Mouse (Mus musculus): ENCODE results near the gene Vgll4. TPM values are rescaled to one million over a fixed set of nuclear protein-coding genes. Genes with fewer than 3 reads are reported as not detected.

Vgll4 gene
- polyA plus RNA-seq, 1 experiment from 2014 or later = 58.9 TPM

- Histone ChIP-seq H3K36me3 (replicated peaks; ENCODE audit: control insufficient read depth, insufficient read depth, low read depth, low read length) (peaks cover 11% of the 10 kb centered on the region), H3K27me3 (ENCODE audit: control insufficient read depth, insufficient read depth, low read length) (no peaks in the 10 kb centered on the region), H3K27ac (replicated peaks; ENCODE audit: low read depth, low read length) (no peak overlapping the region), H3K9ac (replicated peaks; ENCODE audit: low read length) (no peak overlapping the region), H3K4me1 (ENCODE audit: control insufficient read depth, insufficient read depth, low read length) (peaks cover 3% of the 10 kb centered on the region; the same call in 1 of the 2 replicates), H3K4me2 (ENCODE audit: low read depth, low read length) (no peak overlapping the region), H3K9me3 (replicated peaks; ENCODE audit: control insufficient read depth, low read length) (no peaks in the 10 kb centered on the region), H3K4me3 (ENCODE audit: low read depth, low read length) (no peak overlapping the region)
- WGBS = 91% methylated on average over 8 of the region's 8 CpGs
- DNase-seq (ENCODE audit: low spot score) = no peak
- no peak for ATAC-seq (replicated peaks; ENCODE audit: insufficient number of reproducible peaks, low FRiP score, low TSS enrichment, low read depth)
Observed at GRCm38 (mm10) chr6:114864421-114864820, 105.4 kb downstream of the Vgll4 start.

- 92% methylated on average over 5 of the region's 5 CpGs for WGBS
- H3K4me1 ChIP-seq (ENCODE audit: control insufficient read depth, insufficient read depth, low read length) = no peaks in the 10 kb centered on the region
- H3K9me3 ChIP-seq (replicated peaks; ENCODE audit: control insufficient read depth, low read length) = no peaks in the 10 kb centered on the region
- no peak overlapping the region for H3K4me2 ChIP-seq (ENCODE audit: low read depth, low read length)
- peaks cover 11% of the 10 kb centered on the region for H3K36me3 ChIP-seq (replicated peaks; ENCODE audit: control insufficient read depth, insufficient read depth, low read depth, low read length)
- H3K4me3 ChIP-seq (ENCODE audit: low read depth, low read length) = no peak overlapping the region
- ATAC-seq (replicated peaks; ENCODE audit: insufficient number of reproducible peaks, low FRiP score, low TSS enrichment, low read depth) = no peak
- no peak overlapping the region for H3K27ac ChIP-seq (replicated peaks; ENCODE audit: low read depth, low read length)
- no peak for DNase-seq (ENCODE audit: low spot score)
- H3K27me3 ChIP-seq (ENCODE audit: control insufficient read depth, insufficient read depth, low read length) = no peaks in the 10 kb centered on the region
- no peak overlapping the region for H3K9ac ChIP-seq (replicated peaks; ENCODE audit: low read length)
Observed at GRCm38 (mm10) chr6:114863501-114863900, 106.3 kb downstream of the Vgll4 start.

DNA sequence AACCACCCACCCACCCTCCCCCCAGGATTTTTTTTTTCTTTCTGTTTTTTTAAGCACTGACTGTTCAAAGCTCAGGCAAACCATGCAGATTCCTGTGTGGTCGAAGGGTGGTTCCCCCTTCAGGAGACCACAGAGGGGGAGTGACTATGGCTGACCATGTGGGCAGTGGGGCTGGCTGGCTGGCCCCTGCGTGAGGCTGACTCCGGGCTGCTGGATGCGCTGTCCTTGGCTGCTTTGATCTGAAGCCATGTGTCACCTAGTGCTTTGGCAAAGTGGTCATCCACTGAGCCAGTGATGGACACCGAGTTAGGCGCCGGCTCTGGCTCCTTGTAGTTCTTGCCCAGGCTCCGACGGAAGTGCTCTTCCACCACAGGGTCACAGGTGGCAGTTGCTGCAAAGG is 107.7 kb downstream of the Vgll4 start:
- 89% methylated on average over 9 of the region's 9 CpGs for WGBS
- Histone ChIP-seq H3K9me3 (replicated peaks; ENCODE audit: control insufficient read depth, low read length) (no peaks in the 10 kb centered on the region), H3K36me3 (replicated peaks; ENCODE audit: control insufficient read depth, insufficient read depth, low read depth, low read length) (peaks cover 11% of the 10 kb centered on the region), H3K27ac (replicated peaks; ENCODE audit: low read depth, low read length) (no peak overlapping the region), H3K4me1 (ENCODE audit: control insufficient read depth, insufficient read depth, low read length) (no peaks in the 10 kb centered on the region), H3K27me3 (ENCODE audit: control insufficient read depth, insufficient read depth, low read length) (no peaks in the 10 kb centered on the region), H3K4me2 (ENCODE audit: low read depth, low read length) (no peak overlapping the region), H3K4me3 (ENCODE audit: low read depth, low read length) (no peak overlapping the region), H3K9ac (replicated peaks; ENCODE audit: low read length) (no peak overlapping the region)
- no peak for DNase-seq (ENCODE audit: low spot score)
- ATAC-seq (replicated peaks; ENCODE audit: insufficient number of reproducible peaks, low FRiP score, low TSS enrichment, low read depth) = no peak

DNA sequence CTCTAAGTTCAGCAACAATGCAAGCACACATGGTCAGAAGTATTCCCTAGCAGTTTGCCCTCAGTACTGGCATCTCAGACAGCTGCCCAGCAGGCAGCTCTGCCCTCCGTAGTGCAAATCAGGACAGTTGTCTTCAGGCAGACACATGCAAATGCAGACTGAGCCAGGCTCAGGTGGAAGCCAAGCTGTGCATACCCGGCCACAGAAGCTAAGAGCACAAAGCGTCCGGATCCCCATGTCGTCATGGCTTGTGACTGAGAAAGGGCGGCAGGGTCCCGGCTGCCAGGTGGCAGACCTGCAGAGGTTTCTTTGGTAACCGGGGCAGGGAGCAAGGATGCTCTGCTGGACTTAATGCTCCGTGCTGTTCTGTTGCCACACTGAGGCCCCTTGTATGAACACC is 108.2 kb downstream of the Vgll4 start:
- H3K4me2 ChIP-seq (ENCODE audit: low read depth, low read length) = no peak overlapping the region
- H3K36me3 ChIP-seq (replicated peaks; ENCODE audit: control insufficient read depth, insufficient read depth, low read depth, low read length) = peaks cover 11% of the 10 kb centered on the region
- no peak overlapping the region for H3K9ac ChIP-seq (replicated peaks; ENCODE audit: low read length)
- no peak overlapping the region for H3K4me3 ChIP-seq (ENCODE audit: low read depth, low read length)
- DNase-seq (ENCODE audit: low spot score) = no peak
- 72% methylated on average over 9 of the region's 9 CpGs for WGBS
- H3K9me3 ChIP-seq (replicated peaks; ENCODE audit: control insufficient read depth, low read length) = no peaks in the 10 kb centered on the region
- H3K4me1 ChIP-seq (ENCODE audit: control insufficient read depth, insufficient read depth, low read length) = no peaks in the 10 kb centered on the region
- no peaks in the 10 kb centered on the region for H3K27me3 ChIP-seq (ENCODE audit: control insufficient read depth, insufficient read depth, low read length)
- peak overlapping the region; percentile 13; the same call in 1 of the 2 replicates for H3K27ac ChIP-seq (replicated peaks; ENCODE audit: low read depth, low read length)
- ATAC-seq (replicated peaks; ENCODE audit: insufficient number of reproducible peaks, low FRiP score, low TSS enrichment, low read depth) = no peak

- no peak overlapping the region for H3K27ac ChIP-seq (replicated peaks; ENCODE audit: low read depth, low read length)
- ATAC-seq (replicated peaks; ENCODE audit: insufficient number of reproducible peaks, low FRiP score, low TSS enrichment, low read depth) (no peak), DNase-seq (ENCODE audit: low spot score) (no peak)
- H3K4me3 ChIP-seq (ENCODE audit: low read depth, low read length) = no peak overlapping the region
- no peak overlapping the region for H3K4me2 ChIP-seq (ENCODE audit: low read depth, low read length)
- no peak overlapping the region for H3K9ac ChIP-seq (replicated peaks; ENCODE audit: low read length)
- 89% methylated on average over 14 of the region's 14 CpGs for WGBS
- H3K36me3 ChIP-seq (replicated peaks; ENCODE audit: control insufficient read depth, insufficient read depth, low read depth, low read length) = peaks cover 11% of the 10 kb centered on the region
- H3K9me3 ChIP-seq (replicated peaks; ENCODE audit: control insufficient read depth, low read length) = no peaks in the 10 kb centered on the region
- no peaks in the 10 kb centered on the region for H3K4me1 ChIP-seq (ENCODE audit: control insufficient read depth, insufficient read depth, low read length)
- no peaks in the 10 kb centered on the region for H3K27me3 ChIP-seq (ENCODE audit: control insufficient read depth, insufficient read depth, low read length)
Observed at GRCm38 (mm10) chr6:114860677-114861568, 108.9 kb downstream of the Vgll4 start.

- Histone ChIP-seq H3K4me1 (ENCODE audit: control insufficient read depth, insufficient read depth, low read length) (no peaks in the 10 kb centered on the region), H3K9me3 (replicated peaks; ENCODE audit: control insufficient read depth, low read length) (no peaks in the 10 kb centered on the region), H3K27ac (replicated peaks; ENCODE audit: low read depth, low read length) (no peak overlapping the region), H3K9ac (replicated peaks; ENCODE audit: low read length) (no peak overlapping the region), H3K36me3 (replicated peaks; ENCODE audit: control insufficient read depth, insufficient read depth, low read depth, low read length) (peaks cover 11% of the 10 kb centered on the region), H3K27me3 (ENCODE audit: control insufficient read depth, insufficient read depth, low read length) (no peaks in the 10 kb centered on the region), H3K4me3 (ENCODE audit: low read depth, low read length) (no peak overlapping the region), H3K4me2 (ENCODE audit: low read depth, low read length) (no peak overlapping the region)
- WGBS = 81% methylated on average over 4 of the region's 4 CpGs
- no peak for ATAC-seq (replicated peaks; ENCODE audit: insufficient number of reproducible peaks, low FRiP score, low TSS enrichment, low read depth)
- no peak for DNase-seq (ENCODE audit: low spot score)
Observed at GRCm38 (mm10) chr6:114858722-114859053, 111.1 kb downstream of the Vgll4 start.

DNA sequence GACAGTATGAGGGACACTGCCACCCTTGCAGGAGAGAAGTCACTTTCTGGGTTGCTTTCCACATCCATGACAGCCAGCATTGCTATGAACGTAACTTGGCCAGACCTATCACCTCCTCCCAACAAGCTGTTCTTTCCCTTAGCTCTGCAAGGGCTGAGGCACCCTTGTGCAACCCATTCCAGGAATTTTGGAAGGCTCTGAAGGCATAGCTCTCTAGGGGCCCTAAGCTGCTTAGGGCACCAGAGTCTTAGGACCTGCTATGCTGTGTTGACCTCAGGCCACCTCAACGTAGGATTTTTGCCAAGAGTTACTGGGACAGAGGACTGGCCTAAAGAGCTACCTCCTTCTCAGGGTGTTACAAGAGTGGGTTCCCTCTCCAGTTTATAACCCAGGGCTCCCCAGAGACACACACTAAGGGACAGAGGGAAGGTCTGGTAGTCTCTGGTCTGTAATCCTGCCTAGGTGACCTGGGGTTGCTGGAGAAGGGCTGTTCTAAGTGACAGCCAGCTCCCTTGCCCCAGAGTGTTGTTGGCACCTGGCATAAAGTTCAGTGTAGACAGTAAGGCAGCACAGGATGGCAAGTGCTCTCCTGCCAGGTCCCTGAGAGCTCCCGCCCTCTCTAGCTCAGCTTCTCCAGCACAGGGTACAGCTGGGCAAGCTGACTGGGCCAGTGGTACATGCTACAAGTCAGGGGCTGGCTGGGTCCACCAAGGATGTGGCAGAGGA is 111.6 kb downstream of the Vgll4 start:
- Histone ChIP-seq H3K27ac (replicated peaks; ENCODE audit: low read depth, low read length) (no peak overlapping the region), H3K36me3 (replicated peaks; ENCODE audit: control insufficient read depth, insufficient read depth, low read depth, low read length) (peaks cover 11% of the 10 kb centered on the region), H3K27me3 (ENCODE audit: control insufficient read depth, insufficient read depth, low read length) (no peaks in the 10 kb centered on the region), H3K4me1 (ENCODE audit: control insufficient read depth, insufficient read depth, low read length) (no peaks in the 10 kb centered on the region), H3K4me3 (ENCODE audit: low read depth, low read length) (no peak overlapping the region), H3K9me3 (replicated peaks; ENCODE audit: control insufficient read depth, low read length) (no peaks in the 10 kb centered on the region), H3K4me2 (ENCODE audit: low read depth, low read length) (no peak overlapping the region), H3K9ac (replicated peaks; ENCODE audit: low read length) (no peak overlapping the region)
- WGBS = 81% methylated on average over 3 of the region's 3 CpGs
- no peak for ATAC-seq (replicated peaks; ENCODE audit: insufficient number of reproducible peaks, low FRiP score, low TSS enrichment, low read depth)
- DNase-seq (ENCODE audit: low spot score) = no peak

DNA sequence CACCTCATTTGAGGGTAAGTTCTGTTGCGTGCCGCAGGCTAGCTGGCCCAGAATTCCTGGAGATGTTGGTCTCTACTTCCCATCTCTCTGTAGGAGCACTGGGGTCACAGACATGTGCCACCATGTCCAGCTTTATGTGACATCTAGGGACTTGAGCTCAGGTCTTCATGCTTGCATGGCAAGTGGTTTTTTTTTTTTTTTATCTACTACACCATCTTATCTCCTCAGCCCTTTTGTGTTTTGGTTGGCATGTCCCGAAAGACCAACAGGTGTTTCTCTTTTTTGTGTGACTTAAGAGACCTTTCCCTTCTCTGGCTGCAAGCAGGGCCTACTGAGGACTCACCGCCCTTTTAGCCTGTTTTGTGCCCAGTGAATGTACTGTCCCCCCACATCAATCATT is 113.3 kb downstream of the Vgll4 start:
- no peaks in the 10 kb centered on the region for H3K4me1 ChIP-seq (ENCODE audit: control insufficient read depth, insufficient read depth, low read length)
- 80% methylated on average over 4 of the region's 4 CpGs for WGBS
- no peaks in the 10 kb centered on the region for H3K27me3 ChIP-seq (ENCODE audit: control insufficient read depth, insufficient read depth, low read length)
- H3K9me3 ChIP-seq (replicated peaks; ENCODE audit: control insufficient read depth, low read length) = no peaks in the 10 kb centered on the region
- H3K9ac ChIP-seq (replicated peaks; ENCODE audit: low read length) = no peak overlapping the region
- no peak overlapping the region for H3K4me3 ChIP-seq (ENCODE audit: low read depth, low read length)
- peaks cover 7% of the 10 kb centered on the region for H3K36me3 ChIP-seq (replicated peaks; ENCODE audit: control insufficient read depth, insufficient read depth, low read depth, low read length)
- no peak overlapping the region for H3K4me2 ChIP-seq (ENCODE audit: low read depth, low read length)
- no peak for DNase-seq (ENCODE audit: low spot score)
- no peak overlapping the region for H3K27ac ChIP-seq (replicated peaks; ENCODE audit: low read depth, low read length)
- no peak for ATAC-seq (replicated peaks; ENCODE audit: insufficient number of reproducible peaks, low FRiP score, low TSS enrichment, low read depth)

Measured in embryonic facial prominence, embryonic 11.5 days (tissue).